Mouse (Mus musculus) urinary bladder, postnatal 4 days (tissue): ENCODE results near the gene Olfr680-ps1.
"Not testable (repeated sequence)": the region's sequence is repeated elsewhere in the genome, so short reads cannot be mapped to it uniquely, and the experiment has no call there.

Experiments used
- DNase-seq, 2 experiments: peaks; one replicate each; pipeline ENCODE4 v3.0.0; 2021 to 2022; ENCODE audit warnings: low spot score in 2 of 2

Olfr680-ps1 gene

DNA sequence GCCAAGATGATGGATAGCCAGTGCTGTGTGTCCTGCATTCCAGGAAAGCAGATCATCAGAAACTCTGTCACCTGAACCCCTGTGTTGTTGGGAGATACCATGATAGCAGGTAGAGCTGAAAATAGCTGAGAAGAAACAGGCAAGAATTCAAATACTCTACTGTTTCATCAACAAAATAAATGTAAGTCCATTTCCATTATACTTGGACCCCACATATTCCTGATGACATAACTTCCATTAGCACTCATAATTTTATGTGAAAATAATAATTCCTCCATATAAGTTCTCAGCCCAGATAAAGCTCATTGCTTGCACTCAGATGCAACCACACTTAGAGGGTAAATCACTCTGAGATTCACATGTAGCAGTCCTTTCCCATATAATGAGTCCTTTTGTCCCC, at the start of gene Olfr680-ps1:
Gene Olfr680-ps1, minus strand, starts transcription at position 101 of the 400 bp plus-strand sequence.
- DNase-seq = not testable (repeated sequence)

DNA sequence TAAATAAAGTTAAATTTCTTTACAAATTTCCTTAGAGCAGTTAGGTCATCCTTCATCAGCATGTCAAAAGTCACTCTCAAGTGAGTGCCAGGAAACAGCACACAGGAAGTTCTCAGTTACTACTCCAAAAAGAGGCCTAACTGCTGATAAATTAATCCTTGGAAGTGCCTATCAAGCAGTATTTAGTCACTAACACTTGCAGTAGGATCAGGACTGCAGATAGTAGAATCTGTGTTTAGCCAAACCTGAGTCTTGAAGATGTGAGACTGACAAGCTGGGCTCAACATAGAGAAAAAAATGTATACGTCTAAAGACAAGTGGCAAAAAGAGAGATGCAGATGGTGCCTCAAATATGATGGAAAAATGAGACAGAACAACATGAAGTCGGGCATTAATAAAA, 48.7 kb upstream of the Olfr680-ps1 start:
- no peak for DNase-seq

DNA sequence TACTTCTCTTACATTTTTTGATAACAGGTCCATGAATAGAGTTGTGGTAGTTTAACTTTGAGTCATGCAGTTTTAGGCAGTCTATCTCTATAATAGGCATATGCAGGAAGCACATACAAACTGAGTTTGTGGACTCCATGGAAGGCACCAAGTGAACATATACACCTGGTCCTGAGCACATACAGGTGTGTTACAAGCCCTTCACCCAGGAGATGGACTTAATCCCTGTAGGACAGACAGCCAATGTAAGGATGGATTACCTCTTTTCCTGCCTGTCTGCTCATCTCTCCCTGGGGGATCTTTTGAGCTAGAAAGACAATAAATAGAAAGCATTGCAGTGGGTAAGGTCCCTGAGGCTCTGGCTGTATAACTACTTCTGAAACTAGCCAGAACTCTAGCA, 23.9 kb upstream of the Olfr680-ps1 start, which contains the start of gene Olfr681:
Gene Olfr681, plus strand, starts transcription at position 301 of the 400 bp plus-strand sequence.
- DNase-seq = no peak

DNA sequence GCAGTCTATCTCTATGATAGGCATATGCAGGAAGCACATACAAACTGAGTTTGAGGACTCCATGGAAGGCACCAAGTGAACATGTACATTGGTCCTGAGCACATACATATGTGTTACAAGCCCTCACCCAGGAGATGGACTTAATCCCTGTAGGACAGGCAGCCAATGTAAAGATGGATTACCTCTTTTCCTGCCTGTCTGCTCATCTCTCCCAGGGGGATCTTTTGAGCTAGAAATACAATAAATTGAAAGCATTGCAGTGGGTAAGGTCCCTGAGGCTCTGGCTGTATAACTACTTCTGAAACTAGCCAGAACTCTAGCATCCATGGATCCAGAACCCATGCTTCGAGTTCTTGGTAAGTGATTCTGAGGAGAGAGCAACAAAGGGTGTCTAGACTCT, 11.7 kb downstream of the Olfr680-ps1 start, which contains the start of gene Olfr679:
Gene Olfr679, plus strand, starts transcription at position 301 of the 400 bp plus-strand sequence.
- DNase-seq = no peak

DNA sequence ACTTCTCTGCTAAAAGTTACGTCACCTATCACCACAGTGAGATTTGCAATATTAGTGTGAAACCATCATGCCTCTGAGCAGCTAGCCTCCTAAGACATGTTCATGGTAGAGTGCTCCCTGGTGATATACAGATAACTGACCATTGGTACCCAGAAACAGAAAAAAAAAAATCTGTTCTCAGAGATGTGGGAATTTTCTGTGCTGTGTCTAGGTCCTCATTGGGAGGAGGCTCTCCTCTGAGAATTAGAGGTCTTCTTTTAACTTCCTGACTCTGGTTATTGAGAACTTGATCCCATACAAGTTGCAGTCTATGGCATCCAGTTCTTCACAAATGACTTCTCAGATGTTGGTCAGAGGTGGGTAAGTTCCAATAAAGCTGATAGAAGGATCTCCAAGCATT, 28.4 kb downstream of the Olfr680-ps1 start, which contains the start of gene Olfr678:
Gene Olfr678, plus strand, starts transcription at position 301 of the 400 bp plus-strand sequence.
- no peak for DNase-seq

DNA sequence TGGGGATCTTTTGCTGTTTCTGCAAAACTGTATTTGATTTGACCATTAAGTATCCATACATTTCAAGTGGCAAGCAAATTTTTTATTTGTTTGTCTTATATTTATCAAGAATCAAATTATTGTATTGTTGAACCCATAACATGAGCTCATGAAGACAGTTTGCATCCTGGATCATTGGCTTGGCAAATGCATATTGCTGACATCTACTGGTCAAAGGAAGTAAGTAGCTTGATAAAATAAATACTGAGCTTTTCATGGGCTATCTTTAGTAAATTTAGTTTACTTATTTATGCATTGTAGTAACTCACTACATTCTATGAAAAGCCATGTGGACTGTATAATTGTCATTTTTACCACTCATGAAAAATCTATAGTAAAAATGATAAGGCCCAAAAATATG, 33.7 kb downstream of the Olfr680-ps1 start:
- DNase-seq = no peak
